Mouse (Mus musculus) telencephalon, adult 2 months (tissue): ENCODE results near the gene Gtf2a1.
"Not testable (repeated sequence)": the region's sequence is repeated elsewhere in the genome, so short reads cannot be mapped to it uniquely, and the experiment has no call there.

Experiments
- DNase-seq: peaks from one replicate; pipeline ENCODE4 v3.0.0-alpha.2; 2011; ENCODE audit warnings: low read depth, low spot score

Gene Gtf2a1

GRCm38 (mm10) chr12:91581204-91582070, 8.8 kb downstream of the Gtf2a1 start:
- no peak for DNase-seq

- no peak for DNase-seq
Observed at GRCm38 (mm10) chr12:91579665-91580064, 10.6 kb downstream of the Gtf2a1 start.

GRCm38 (mm10) chr12:91571708-91572107, 18.6 kb downstream of the Gtf2a1 start:
- DNase-seq, result no peak

GRCm38 (mm10) chr12:91569255-91569654, 21.0 kb downstream of the Gtf2a1 start:
- no peak for DNase-seq

- DNase-seq, result no peak
Observed at GRCm38 (mm10) chr12:91567145-91567544, 23.1 kb downstream of the Gtf2a1 start.

- not testable (repeated sequence) for DNase-seq
Observed at GRCm38 (mm10) chr12:91558152-91558551, 32.1 kb downstream of the Gtf2a1 start.

GRCm38 (mm10) chr12:91557358-91558005, 32.8 kb downstream of the Gtf2a1 start:
- not testable (repeated sequence) for DNase-seq

GRCm38 (mm10) chr12:91551773-91552526, 38.3 kb downstream of the Gtf2a1 start:
- DNase-seq, result peak; percentile 62

GRCm38 (mm10) chr12:91549471-91549870, 40.8 kb downstream of the Gtf2a1 start:
- no peak for DNase-seq

GRCm38 (mm10) chr12:91540202-91540601, 50.1 kb downstream of the Gtf2a1 start:
- DNase-seq, result no peak

GRCm38 (mm10) chr12:91534514-91534913, 55.8 kb downstream of the Gtf2a1 start:
- DNase-seq, result no peak

GRCm38 (mm10) chr12:91523626-91524025, 66.7 kb downstream of the Gtf2a1 start:
- DNase-seq, result no peak

GRCm38 (mm10) chr12:91517808-91518207, 72.5 kb downstream of the Gtf2a1 start:
- DNase-seq, result no peak

- peak; percentile 31 for DNase-seq
Observed at GRCm38 (mm10) chr12:91513980-91514379, 76.3 kb downstream of the Gtf2a1 start.

GRCm38 (mm10) chr12:91511766-91512165, 78.5 kb downstream of the Gtf2a1 start:
- DNase-seq, result no peak
